Mouse (Mus musculus) thymus, adult 2 months (tissue): ENCODE results near the gene Slc25a22.

Experiments used
- CTCF ChIP-seq: fragments of 200-500 bp; IDR thresholded peaks from 2 replicates; pipeline ENCODE4 v1.5.1; 2012; ENCODE audit warnings: mild to moderate bottlenecking, control low read depth, low read length, moderate library complexity, borderline replicate concordance; ENCODE audit not compliant: control insufficient read depth, poor library complexity, insufficient read depth; ENCODE audit errors: extremely low read depth
- POLR2A ChIP-seq: fragments of 200-500 bp; IDR thresholded peaks from 2 replicates; pipeline ENCODE4 v1.6.1; 2012; ENCODE audit warnings: mild to moderate bottlenecking, low read length, control low read depth, moderate library complexity; ENCODE audit not compliant: control insufficient read depth, poor library complexity, insufficient read depth; ENCODE audit errors: extremely low read depth

GRCm38 (mm10) chr7:141467230-141468030 is 29.7 kb upstream of the Slc25a22 start, which contains the start of gene Cd151:
- TF ChIP-seq POLR2A, result no peak
- TF ChIP-seq CTCF, result no peak
